8 mouse cellular contexts compared by ENCODE assay signal in genomic region chr9:32589900-32590299, GRCm38 (mm10). TPM values are rescaled to one million over a fixed set of nuclear protein-coding genes. Genes with fewer than 3 reads are reported as not detected.
A peak's percentile ranks its signal among the peaks of the same experiment; 100 is the strongest.
DNase-seq lines count a peak whose midpoint lies in the region; ATAC-seq lines count a peak whose summit lies in the region.

No protein-coding gene starts in this region.

- peak; percentile 30 for DNase-seq in cerebellum, adult 11 months
- peak; percentile 89 for DNase-seq in embryonic facial prominence, embryonic 10.5 days (ENCODE audit: low spot score)
- DNase-seq in heart, adult 8-10 months (ENCODE audit: low spot score), result peak; percentile 89
- peak; percentile 87 for DNase-seq in kidney, adult 9 months
- DNase-seq in spleen, postnatal 4 days (ENCODE audit: low spot score in 2 of 2), result peak; percentile 81 to 93

- H3K4me1 ChIP-seq in embryonic facial prominence, embryonic 10.5 days, result peaks cover 42% of the 10 kb centered on the region
- H3K4me1 ChIP-seq in limb, embryonic 13.5 days, result peaks cover 23% of the 10 kb centered on the region

- H3K27me3 ChIP-seq in embryonic facial prominence, embryonic 10.5 days (replicated peaks; ENCODE audit: low read depth, poor library complexity, severe bottlenecking), result peaks cover 41% of the 10 kb centered on the region
- H3K27me3 ChIP-seq in limb, embryonic 13.5 days, result peaks cover 12% of the 10 kb centered on the region; the same call in 1 of the 2 replicates

- H3K4me2 ChIP-seq in limb, embryonic 13.5 days (replicated peaks), result peak overlapping the region; percentile 43

- H3K9ac ChIP-seq in limb, embryonic 13.5 days, result no peak overlapping the region

- no peak; the same call in 1 of the 2 replicates for ATAC-seq in cerebellum, adult (ENCODE audit: insufficient number of reproducible peaks, low FRiP score, low TSS enrichment)
- peak; percentile 37 for ATAC-seq in limb, embryonic 13.5 days (ENCODE audit: low FRiP score, low read depth)
- peak; percentile 51; the same call in 1 of the 2 replicates for ATAC-seq in monocyte, adult 5-6 weeks (replicated peaks; ENCODE audit: insufficient number of reproducible peaks, low FRiP score, low TSS enrichment, poor library complexity, severe bottlenecking)

- 6% methylated on average over 8 of the region's 8 CpGs for whole genome bisulfite sequencing in embryonic facial prominence, embryonic 10.5 days
- 8% methylated on average over 8 of the region's 8 CpGs for WGBS in limb, embryonic 13.5 days

- no peak overlapping the region for H3K27ac ChIP-seq in embryonic facial prominence, embryonic 10.5 days (replicated peaks)
- no peak overlapping the region for H3K27ac ChIP-seq in limb, embryonic 13.5 days

- H3K9me3 ChIP-seq in embryonic facial prominence, embryonic 10.5 days, result no peaks in the 10 kb centered on the region
- H3K9me3 ChIP-seq in limb, embryonic 13.5 days, result no peaks in the 10 kb centered on the region

- no peaks in the 10 kb centered on the region for H3K36me3 ChIP-seq in embryonic facial prominence, embryonic 10.5 days (replicated peaks)
- no peaks in the 10 kb centered on the region for H3K36me3 ChIP-seq in limb, embryonic 13.5 days

- no peak overlapping the region for H3K4me3 ChIP-seq in embryonic facial prominence, embryonic 10.5 days
- no peak overlapping the region for H3K4me3 ChIP-seq in limb, embryonic 13.5 days

RNA-seq across cellular contexts. Expression of gene Ets1, which starts 46.1 kb away (rescaled TPM):
- polyA plus RNA-seq in embryonic facial prominence, embryonic 10.5 days (2016; fragmentation: Nextera tagmentation; extraction: Ambion mirVana), result 34.0 and 38.6 TPM in 2 replicates
- 10 to 100 TPM; 38.1 to 53.7 (median 46.6) TPM for total RNA-seq in heart, adult 8-10 months (2022)
- 41.3 and 41.8 TPM in 2 replicates for polyA plus RNA-seq in limb, embryonic 13.5 days (2015; fragmentation: Nextera tagmentation; extraction: Ambion mirVana)
- total RNA-seq in monocyte, adult 5-6 weeks (2017), result 274 to 532 TPM (median 291 TPM) in 3 replicates

RNA-seq across cellular contexts. Expression of gene Fli1, which starts 47.2 kb away (rescaled TPM):
- 54.8 and 56.7 TPM in 2 replicates for polyA plus RNA-seq in embryonic facial prominence, embryonic 10.5 days (2016; fragmentation: Nextera tagmentation; extraction: Ambion mirVana)
- 10 to 100 TPM; 18.5 to 30.7 (median 20.8) TPM for total RNA-seq in heart, adult 8-10 months (2022)
- polyA plus RNA-seq in limb, embryonic 13.5 days (2015; fragmentation: Nextera tagmentation; extraction: Ambion mirVana), result 34.3 and 37.9 TPM in 2 replicates
- 94.4 to 137 TPM (median 98.0 TPM) in 3 replicates for total RNA-seq in monocyte, adult 5-6 weeks (2017)

Comparison
In these comparisons a context has a peak if more than half of its experiments do, and no peak if none do; other contexts are left out.
1. DNase-seq: peak in every context shown above with its lines; median percentile 89 in embryonic facial prominence, embryonic 10.5 days; 89 in heart, adult 8-10 months; 87 in kidney, adult 9 months; 87 in spleen, postnatal 4 days; 30 in cerebellum, adult 11 months.